Mouse (Mus musculus): ENCODE measurements around the gene Smyd3. TPM values are rescaled to one million over a fixed set of nuclear protein-coding genes. Genes with fewer than 3 reads are reported as not detected.

Smyd3 gene
- 17.8 and 18.0 TPM in 2 replicates for polyA plus RNA-seq (2016; fragmentation: Nextera tagmentation; extraction: Ambion mirVana)

- peak within 1 kb of the TSS; percentile 86 for H3K4me3 ChIP-seq
- peak; percentile 82 for DNase-seq (ENCODE audit: low spot score)
- no peaks in the 10 kb centered on the region for H3K27me3 ChIP-seq (ENCODE audit: insufficient read depth, poor library complexity, severe bottlenecking)
- peaks cover 18% of the 10 kb centered on the region for H3K4me1 ChIP-seq (replicated peaks)
- WGBS = 7% methylated on average over 39 of the region's 39 CpGs
- H3K27ac ChIP-seq = peak within 1 kb of the TSS; percentile 83
- no peaks in the 10 kb centered on the region for H3K9me3 ChIP-seq
- H3K36me3 ChIP-seq = no peaks in the 10 kb centered on the region
Measured at GRCm38 (mm10) chr1:179517713-179518465, at the start of gene Smyd3. Smyd3 (minus strand) TSS chr1:179518041.

GRCm38 (mm10) chr1:179567558-179567957, 49.7 kb upstream of the Smyd3 start:
- Histone ChIP-seq H3K9me3 (no peaks in the 10 kb centered on the region), H3K4me3 (no peak overlapping the region), H3K36me3 (no peaks in the 10 kb centered on the region), H3K4me1 (replicated peaks) (peaks cover 49% of the 10 kb centered on the region), H3K27ac (peak overlapping the region; percentile 80), H3K27me3 (ENCODE audit: insufficient read depth, poor library complexity, severe bottlenecking) (no peaks in the 10 kb centered on the region)
- 59% methylated on average over 7 of the region's 7 CpGs for WGBS
- peak; percentile 65 for DNase-seq (ENCODE audit: low spot score)

GRCm38 (mm10) chr1:179563926-179564325, 46.1 kb upstream of the Smyd3 start:
- peaks cover 33% of the 10 kb centered on the region for H3K4me1 ChIP-seq (replicated peaks)
- no peaks in the 10 kb centered on the region for H3K27me3 ChIP-seq (ENCODE audit: insufficient read depth, poor library complexity, severe bottlenecking)
- DNase-seq (ENCODE audit: low spot score) = no peak
- no peaks in the 10 kb centered on the region for H3K36me3 ChIP-seq
- no peaks in the 10 kb centered on the region for H3K9me3 ChIP-seq
- WGBS = 82% methylated on average over 5 of the region's 5 CpGs
- no peak overlapping the region for H3K4me3 ChIP-seq
- no peak overlapping the region for H3K27ac ChIP-seq

GRCm38 (mm10) chr1:179563211-179563610, 45.4 kb upstream of the Smyd3 start:
- no peaks in the 10 kb centered on the region for H3K9me3 ChIP-seq
- H3K27ac ChIP-seq = peak overlapping the region; percentile 23; the same call in 1 of the 2 replicates
- 83% methylated on average over 4 of the region's 4 CpGs for WGBS

GRCm38 (mm10) chr1:179560845-179561430, 43.1 kb upstream of the Smyd3 start:
- Histone ChIP-seq H3K4me3 (no peak overlapping the region), H3K9me3 (no peaks in the 10 kb centered on the region), H3K4me1 (replicated peaks) (peaks cover 11% of the 10 kb centered on the region), H3K36me3 (no peaks in the 10 kb centered on the region), H3K27ac (no peak overlapping the region), H3K27me3 (ENCODE audit: insufficient read depth, poor library complexity, severe bottlenecking) (no peaks in the 10 kb centered on the region)
- DNase-seq (ENCODE audit: low spot score) = no peak
- WGBS = 91% methylated on average over 6 of the region's 6 CpGs

More at GRCm38 (mm10) chr1:179563211-179563610, 45.4 kb upstream of the Smyd3 start:
- Histone ChIP-seq H3K36me3 (no peaks in the 10 kb centered on the region), H3K4me3 (no peak overlapping the region), H3K27me3 (ENCODE audit: insufficient read depth, poor library complexity, severe bottlenecking) (no peaks in the 10 kb centered on the region), H3K4me1 (replicated peaks) (peaks cover 26% of the 10 kb centered on the region)
- no peak for DNase-seq (ENCODE audit: low spot score)

- DNase-seq (ENCODE audit: low spot score) = no peak
- no peak overlapping the region for H3K27ac ChIP-seq
- no peak overlapping the region for H3K4me3 ChIP-seq
- WGBS = 82% methylated on average over 11 of the region's 11 CpGs
- peaks cover 11% of the 10 kb centered on the region for H3K4me1 ChIP-seq (replicated peaks)
- no peaks in the 10 kb centered on the region for H3K36me3 ChIP-seq
- H3K27me3 ChIP-seq (ENCODE audit: insufficient read depth, poor library complexity, severe bottlenecking) = no peaks in the 10 kb centered on the region
- no peaks in the 10 kb centered on the region for H3K9me3 ChIP-seq
Measured at GRCm38 (mm10) chr1:179559446-179560194, 41.8 kb upstream of the Smyd3 start.

GRCm38 (mm10) chr1:179556921-179557320, 39.1 kb upstream of the Smyd3 start:
- Histone ChIP-seq H3K27ac (no peak overlapping the region), H3K36me3 (no peaks in the 10 kb centered on the region), H3K27me3 (ENCODE audit: insufficient read depth, poor library complexity, severe bottlenecking) (no peaks in the 10 kb centered on the region), H3K4me3 (no peak overlapping the region), H3K9me3 (no peaks in the 10 kb centered on the region), H3K4me1 (replicated peaks) (0 out of 2 replicates have a peak, but pooled peaks cover 5% of the 10 kb centered on the region)
- WGBS = 89% methylated on average over 3 of the region's 3 CpGs
- DNase-seq (ENCODE audit: low spot score) = no peak

- no peaks in the 10 kb centered on the region for H3K27me3 ChIP-seq (ENCODE audit: insufficient read depth, poor library complexity, severe bottlenecking)
- no peaks in the 10 kb centered on the region for H3K36me3 ChIP-seq
- no peak overlapping the region for H3K27ac ChIP-seq
- 0 out of 2 replicates have a peak, but pooled peaks cover 5% of the 10 kb centered on the region for H3K4me1 ChIP-seq (replicated peaks)
- no peak for DNase-seq (ENCODE audit: low spot score)
- WGBS = 86% methylated on average over 4 of the region's 4 CpGs
- no peaks in the 10 kb centered on the region for H3K9me3 ChIP-seq
- no peak overlapping the region for H3K4me3 ChIP-seq
Measured at GRCm38 (mm10) chr1:179553949-179554347, 36.1 kb upstream of the Smyd3 start.

GRCm38 (mm10) chr1:179553197-179553948, 35.5 kb upstream of the Smyd3 start:
- Histone ChIP-seq H3K27ac (no peak overlapping the region), H3K4me1 (replicated peaks) (peaks cover 6% of the 10 kb centered on the region), H3K9me3 (no peaks in the 10 kb centered on the region), H3K4me3 (no peak overlapping the region), H3K27me3 (ENCODE audit: insufficient read depth, poor library complexity, severe bottlenecking) (no peaks in the 10 kb centered on the region), H3K36me3 (no peaks in the 10 kb centered on the region)
- no peak for DNase-seq (ENCODE audit: low spot score)
- WGBS = 84% methylated on average over 5 of the region's 5 CpGs

GRCm38 (mm10) chr1:179552751-179553150, 34.9 kb upstream of the Smyd3 start:
- DNase-seq (ENCODE audit: low spot score) = no peak
- no peak overlapping the region for H3K4me3 ChIP-seq
- no peaks in the 10 kb centered on the region for H3K9me3 ChIP-seq
- H3K27ac ChIP-seq = no peak overlapping the region
- H3K27me3 ChIP-seq (ENCODE audit: insufficient read depth, poor library complexity, severe bottlenecking) = no peaks in the 10 kb centered on the region
- peaks cover 12% of the 10 kb centered on the region for H3K4me1 ChIP-seq (replicated peaks)
- WGBS = 47% methylated on average over 7 of the region's 7 CpGs
- no peaks in the 10 kb centered on the region for H3K36me3 ChIP-seq

GRCm38 (mm10) chr1:179551921-179552320, 34.1 kb upstream of the Smyd3 start:
- Histone ChIP-seq H3K4me3 (no peak overlapping the region), H3K27ac (no peak overlapping the region), H3K4me1 (replicated peaks) (peaks cover 20% of the 10 kb centered on the region), H3K9me3 (no peaks in the 10 kb centered on the region), H3K36me3 (no peaks in the 10 kb centered on the region), H3K27me3 (ENCODE audit: insufficient read depth, poor library complexity, severe bottlenecking) (no peaks in the 10 kb centered on the region)
- 90% methylated on average over 4 of the region's 4 CpGs for WGBS
- no peak for DNase-seq (ENCODE audit: low spot score)

- no peak overlapping the region for H3K4me3 ChIP-seq
- WGBS = 92% methylated on average over 3 of the region's 3 CpGs
- DNase-seq (ENCODE audit: low spot score) = no peak
Measured at GRCm38 (mm10) chr1:179551336-179551735, 33.5 kb upstream of the Smyd3 start.

More at GRCm38 (mm10) chr1:179551336-179551735, 33.5 kb upstream of the Smyd3 start:
- Histone ChIP-seq H3K27ac (no peak overlapping the region), H3K27me3 (ENCODE audit: insufficient read depth, poor library complexity, severe bottlenecking) (no peaks in the 10 kb centered on the region), H3K4me1 (replicated peaks) (peaks cover 20% of the 10 kb centered on the region), H3K9me3 (no peaks in the 10 kb centered on the region), H3K36me3 (no peaks in the 10 kb centered on the region)
